Mouse (Mus musculus) forebrain, embryonic 14.5 days (tissue): ENCODE measurements around the gene Clcn7. TPM values are rescaled to one million over a fixed set of nuclear protein-coding genes. Genes with fewer than 3 reads are reported as not detected.
A peak's percentile ranks its signal among the peaks of the same experiment; 100 is the strongest.

ENCODE experiments used
- ATAC-seq: fragments of 200-750 bp; cut with Nextera tagmentation; 2 replicates; pipeline ENCODE4 v1.8.0; 2017; ENCODE audit warnings: mild to moderate bottlenecking, moderate library complexity
- DNase-seq: peaks from one replicate; pipeline ENCODE4 v3.0.0-alpha.2; 2015; ENCODE audit warnings: low spot score
- H3K27ac ChIP-seq: fragments of 300-500 bp; sonication (generic); 2 replicates; pipeline ENCODE4 v1.5.1; 2014; ENCODE audit warnings: low read depth, mild to moderate bottlenecking, control low read depth, low read length, moderate library complexity
- H3K27me3 ChIP-seq: fragments of 300-500 bp; sonication (generic); replicated peaks from 2 replicates; pipeline ENCODE4 v1.6.1; 2014; ENCODE audit warnings: low read length, control low read depth, mixed read lengths; ENCODE audit not compliant: control insufficient read depth, insufficient read depth
- H3K36me3 ChIP-seq: fragments of 300-500 bp; sonication (generic); 2 replicates; pipeline ENCODE4 v1.6.1; 2014; ENCODE audit warnings: low read length, control low read depth; ENCODE audit not compliant: control insufficient read depth, insufficient read depth
- H3K4me1 ChIP-seq: fragments of 300-500 bp; sonication (generic); 2 replicates; pipeline ENCODE4 v1.6.1; 2014; ENCODE audit warnings: antibody characterized with exemption, low read length, control low read depth; ENCODE audit not compliant: control insufficient read depth, insufficient read depth
- H3K4me2 ChIP-seq: fragments of 300-500 bp; sonication (generic); 2 replicates; pipeline ENCODE4 v1.6.1; 2014; ENCODE audit warnings: mild to moderate bottlenecking, control low read depth, low read length
- H3K4me3 ChIP-seq: fragments of 300-500 bp; sonication (generic); 2 replicates; pipeline ENCODE4 v1.5.1; 2014; ENCODE audit warnings: low read depth, low read length, control low read depth
- H3K9ac ChIP-seq: fragments of 300-500 bp; sonication (generic); 2 replicates; pipeline ENCODE4 v1.6.1; 2014; ENCODE audit warnings: mild to moderate bottlenecking, low read length, control low read depth, moderate library complexity
- H3K9me3 ChIP-seq: fragments of 300-500 bp; sonication (generic); replicated peaks from 2 replicates; pipeline ENCODE4 v1.6.1; 2016; ENCODE audit warnings: low read length, control low read depth, mixed read lengths; ENCODE audit not compliant: control insufficient read depth
- WGBS: fragments of 180-500 bp; shearing (Covaris S2); extraction: QIAGEN DNeasy Blood & Tissue Kit; methylation state at CpG from one replicate; pipeline ENCODE4 v1.1.7; 2014; 5-methylcytosine and 5-hydroxymethylcytosine counted together
- polyA plus RNA-seq: library from polyadenylated mRNA; unstranded; fragments of >200 nt; fragmentation: Nextera tagmentation; extraction: Ambion mirVana; gene quantifications from 2 replicates; pipeline ENCODE4 v1.2.1, GENCODE M21; 2014

Clcn7 gene
- polyA plus RNA-seq, 1 experiment from 2014 or later, result 18.9 TPM

- no peak for DNase-seq
- Histone ChIP-seq H3K27me3 (no peaks in the 10 kb centered on the region), H3K4me1 (no peaks in the 10 kb centered on the region), H3K9ac (no peak overlapping the region), H3K9me3 (no peaks in the 10 kb centered on the region), H3K4me3 (no peak overlapping the region), H3K36me3 (peaks cover 15% of the 10 kb centered on the region; the same call in 1 of the 2 replicates), H3K4me2 (no peak overlapping the region), H3K27ac (no peak overlapping the region)
- 74% methylated on average over 4 of the region's 4 CpGs for WGBS
- ATAC-seq, result no peak
Measured at GRCm38 (mm10) chr17:25139960-25140359, 6.8 kb downstream of the Clcn7 start.

- Histone ChIP-seq H3K27ac (no peak within 1 kb of the TSS), H3K4me1 (no peaks in the 10 kb centered on the region), H3K9ac (no peak within 1 kb of the TSS), H3K4me3 (no peak within 1 kb of the TSS), H3K9me3 (no peaks in the 10 kb centered on the region), H3K27me3 (no peaks in the 10 kb centered on the region), H3K36me3 (peaks cover 39% of the 10 kb centered on the region), H3K4me2 (no peak within 1 kb of the TSS)
- DNase-seq (no peak), ATAC-seq (no peak)
- WGBS, result 86% methylated on average over 1 of the region's 1 CpGs
Measured at GRCm38 (mm10) chr17:25162161-25162560, 29.0 kb downstream of the Clcn7 start, which contains the start of gene Ccdc154. Gene Ccdc154, plus strand, starts transcription at chr17:25162461.

GRCm38 (mm10) chr17:25163387-25163786 lies 30.2 kb downstream of the Clcn7 start:
- 69% methylated on average over 7 of the region's 7 CpGs for WGBS

GRCm38 (mm10) chr17:25164770-25165169 lies 31.6 kb downstream of the Clcn7 start:
- H3K36me3 ChIP-seq, result peaks cover 19% of the 10 kb centered on the region
- no peak overlapping the region for H3K4me2 ChIP-seq
- H3K27ac ChIP-seq, result no peak overlapping the region
- DNase-seq (no peak), ATAC-seq (no peak)
- no peaks in the 10 kb centered on the region for H3K9me3 ChIP-seq
- no peak overlapping the region for H3K9ac ChIP-seq
- H3K4me3 ChIP-seq, result no peak overlapping the region
- WGBS, result 82% methylated on average over 3 of the region's 3 CpGs
- H3K4me1 ChIP-seq, result no peaks in the 10 kb centered on the region
- no peaks in the 10 kb centered on the region for H3K27me3 ChIP-seq

More at GRCm38 (mm10) chr17:25163387-25163786, 30.2 kb downstream of the Clcn7 start:
- H3K27me3 ChIP-seq, result no peaks in the 10 kb centered on the region
- no peak overlapping the region for H3K4me3 ChIP-seq
- H3K36me3 ChIP-seq, result peaks cover 28% of the 10 kb centered on the region
- H3K27ac ChIP-seq, result no peak overlapping the region
- DNase-seq (no peak), ATAC-seq (no peak)
- H3K9ac ChIP-seq, result no peak overlapping the region
- no peaks in the 10 kb centered on the region for H3K4me1 ChIP-seq
- H3K4me2 ChIP-seq, result no peak overlapping the region
- no peaks in the 10 kb centered on the region for H3K9me3 ChIP-seq

- Histone ChIP-seq H3K4me2 (no peak overlapping the region), H3K9me3 (no peaks in the 10 kb centered on the region), H3K36me3 (peaks cover 6% of the 10 kb centered on the region), H3K27ac (no peak overlapping the region), H3K9ac (no peak overlapping the region), H3K27me3 (no peaks in the 10 kb centered on the region), H3K4me3 (no peak overlapping the region), H3K4me1 (no peaks in the 10 kb centered on the region)
- ATAC-seq, result no peak
- DNase-seq, result no peak
- 74% methylated on average over 6 of the region's 6 CpGs for WGBS
Measured at GRCm38 (mm10) chr17:25165970-25166671, 32.9 kb downstream of the Clcn7 start.

- DNase-seq, result no peak
- no peaks in the 10 kb centered on the region for H3K4me1 ChIP-seq
- no peak overlapping the region for H3K27ac ChIP-seq
- H3K9me3 ChIP-seq, result no peaks in the 10 kb centered on the region
- 98% methylated on average over 2 of the region's 2 CpGs for WGBS
- H3K4me2 ChIP-seq, result no peak overlapping the region
- no peak for ATAC-seq
- no peak overlapping the region for H3K4me3 ChIP-seq
- H3K9ac ChIP-seq, result no peak overlapping the region
- H3K27me3 ChIP-seq, result no peaks in the 10 kb centered on the region
- no peaks in the 10 kb centered on the region for H3K36me3 ChIP-seq
Measured at GRCm38 (mm10) chr17:25169706-25170105, 36.5 kb downstream of the Clcn7 start.

- Histone ChIP-seq H3K4me3 (no peak overlapping the region), H3K27me3 (no peaks in the 10 kb centered on the region), H3K9me3 (no peaks in the 10 kb centered on the region), H3K27ac (no peak overlapping the region), H3K36me3 (no peaks in the 10 kb centered on the region), H3K4me1 (no peaks in the 10 kb centered on the region), H3K9ac (no peak overlapping the region), H3K4me2 (no peak overlapping the region)
- 82% methylated on average over 3 of the region's 3 CpGs for WGBS
- ATAC-seq (no peak), DNase-seq (no peak)
Measured at GRCm38 (mm10) chr17:25172558-25172957, 39.4 kb downstream of the Clcn7 start.

GRCm38 (mm10) chr17:25175411-25175810 lies 42.2 kb downstream of the Clcn7 start, which contains the start of gene Gm38655:
Gene Gm38655, minus strand, starts transcription at chr17:25175471.
- no peak within 1 kb of the TSS for H3K9ac ChIP-seq
- no peak within 1 kb of the TSS for H3K27ac ChIP-seq

GRCm38 (mm10) chr17:25183232-25183631 lies 50.0 kb downstream of the Clcn7 start:
- H3K4me1 ChIP-seq, result peaks cover 12% of the 10 kb centered on the region
- no peaks in the 10 kb centered on the region for H3K9me3 ChIP-seq
- H3K4me2 ChIP-seq, result peak overlapping the region; percentile 98
- H3K9ac ChIP-seq, result peak overlapping the region; percentile 92; the same call in 1 of the 2 replicates
- DNase-seq (no peak), ATAC-seq (no peak)
- no peaks in the 10 kb centered on the region for H3K27me3 ChIP-seq
- no peak overlapping the region for H3K27ac ChIP-seq
- 0 out of 2 replicates have a peak overlapping the region, but pooled peaks have one; percentile 84 for H3K4me3 ChIP-seq
- H3K36me3 ChIP-seq, result 0 out of 2 replicates have a peak, but pooled peaks cover 3% of the 10 kb centered on the region

More at GRCm38 (mm10) chr17:25175411-25175810, 42.2 kb downstream of the Clcn7 start, which contains the start of gene Gm38655:
- ATAC-seq (no peak), DNase-seq (no peak)
- H3K4me1 ChIP-seq, result no peaks in the 10 kb centered on the region
- no peaks in the 10 kb centered on the region for H3K36me3 ChIP-seq
- no peak within 1 kb of the TSS for H3K4me3 ChIP-seq
- no peak within 1 kb of the TSS for H3K4me2 ChIP-seq
- 72% methylated on average over 9 of the region's 9 CpGs for WGBS
- no peaks in the 10 kb centered on the region for H3K9me3 ChIP-seq
- no peaks in the 10 kb centered on the region for H3K27me3 ChIP-seq
